Mouse (Mus musculus): Measurements from ENCODE around the gene Nhlh1.

The Nhlh1 gene

GRCm38 (mm10) chr1:172016660-172017516 is 40.5 kb downstream of the Nhlh1 start:
- no peak for DNase-seq (ENCODE audit: low spot score in 2 of 2)

GRCm38 (mm10) chr1:172016031-172016430 is 41.3 kb downstream of the Nhlh1 start:
- no peak for DNase-seq (ENCODE audit: low spot score in 2 of 2)

- DNase-seq (ENCODE audit: low spot score in 2 of 2) = no peak
Observed at GRCm38 (mm10) chr1:172015312-172015939, 41.9 kb downstream of the Nhlh1 start.

- DNase-seq (ENCODE audit: low spot score in 2 of 2) = no peak
Observed at GRCm38 (mm10) chr1:172014771-172015170, 42.6 kb downstream of the Nhlh1 start.

GRCm38 (mm10) chr1:172012030-172012429 is 45.3 kb downstream of the Nhlh1 start:
- DNase-seq (ENCODE audit: low spot score in 2 of 2) = peak; percentile 46 to 54

GRCm38 (mm10) chr1:172010042-172010824 is 47.1 kb downstream of the Nhlh1 start:
- no peak for DNase-seq (ENCODE audit: low spot score in 2 of 2)

- no peak for DNase-seq (ENCODE audit: low spot score in 2 of 2)
Observed at GRCm38 (mm10) chr1:172009406-172009805, 48.0 kb downstream of the Nhlh1 start.

- DNase-seq (ENCODE audit: low spot score in 2 of 2) = no peak
Observed at GRCm38 (mm10) chr1:172008351-172008750, 49.0 kb downstream of the Nhlh1 start.

GRCm38 (mm10) chr1:172007761-172008160 is 49.6 kb downstream of the Nhlh1 start:
- DNase-seq (ENCODE audit: low spot score in 2 of 2) = no peak
